Mouse (Mus musculus): ENCODE results near the gene Tef.

- peak; percentile 21; the same call in 1 of the 2 replicates for TF ChIP-seq CTCF (IDR thresholded peaks at IDR 0.05)
- no peak for TF ChIP-seq POLR2A (IDR thresholded peaks at IDR 0.05; ENCODE audit: insufficient read depth, low read depth, low read length)
Observed at GRCm38 (mm10) chr15:81812287-81812686, 10.1 kb downstream of the Tef start.
